Mouse (Mus musculus) colon, adult 2 months (tissue): ENCODE data around the gene Sgo2b. TPM values are rescaled to one million over a fixed set of nuclear protein-coding genes. Genes with fewer than 3 reads are reported as not detected.

ENCODE experiments used
- polyA plus RNA-seq: library from polyadenylated mRNA; depleted of rRNA; stranded (reverse); fragments of >200 nt; gene quantifications from 2 replicates; pipeline ENCODE4 v1.2.3, GENCODE M21; 2012; rRNA removed

Gene Sgo2b
- not detected in 2 replicates for polyA plus RNA-seq

GRCm38 (mm10) chr8:63951626-63952377 lies at the start of gene Sgo2b:
Gene Sgo2b (minus strand): TSS chr8:63952248.

